Mouse (Mus musculus) gastrocnemius, postnatal 25 days (tissue): Measurements from ENCODE around the gene Fbxo24. TPM values are rescaled to one million over a fixed set of nuclear protein-coding genes. Genes with fewer than 3 reads are reported as not detected.

Experiments used
- DNase-seq: peaks from one replicate; pipeline ENCODE4 v3.0.0; 2022
- total RNA-seq, 2 experiments: library from RNA; stranded (reverse); gene quantifications; 1 replicate in 1 of 2; 2 replicates in 1 of 2; pipeline ENCODE4 v1.2.3; 2021

Gene Fbxo24
- total RNA-seq, 2 experiments from 2014 or later: 0.16 to 0.18 TPM

DNA sequence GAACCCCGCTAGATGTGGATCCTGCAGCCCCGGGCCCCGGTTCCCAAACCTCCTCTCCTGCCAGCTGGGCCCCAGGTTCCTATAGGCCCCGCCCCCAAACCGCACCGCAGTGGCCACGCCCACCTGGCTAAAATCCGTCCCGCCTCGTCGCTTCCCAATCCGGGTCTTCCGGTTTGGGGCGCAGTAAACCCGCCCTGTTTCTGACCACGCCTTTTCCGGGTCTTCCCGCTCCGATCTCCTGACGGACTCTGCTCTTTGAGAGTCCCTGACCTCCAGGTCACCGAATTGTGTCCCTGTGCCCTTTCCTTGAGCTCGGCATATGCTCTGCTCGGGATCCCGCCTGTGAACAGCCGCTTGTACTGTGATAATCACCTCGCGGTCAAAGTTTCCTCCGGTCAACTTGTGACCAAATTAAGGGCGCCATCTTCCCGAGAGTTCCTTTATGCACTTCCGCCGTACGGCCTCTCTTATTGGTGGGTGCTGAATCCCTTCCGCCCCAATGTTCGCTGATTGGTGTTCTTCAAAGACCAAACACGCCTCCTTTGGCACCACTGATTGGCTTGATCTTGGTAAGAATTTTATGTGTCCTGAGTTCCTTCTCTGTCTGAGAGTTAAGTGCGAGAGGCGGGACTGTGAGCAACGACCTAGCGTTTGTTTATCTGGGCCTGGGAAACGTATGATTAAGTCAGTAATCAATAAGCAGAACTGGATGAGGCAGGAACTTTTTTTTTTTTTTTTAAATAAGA is 28.0 kb downstream of the Fbxo24 start, which contains the start of gene Mospd3:
Gene Mospd3, minus strand, starts transcription at position 440 of the 746 bp plus-strand sequence.
- peak; percentile 93 for DNase-seq

DNA sequence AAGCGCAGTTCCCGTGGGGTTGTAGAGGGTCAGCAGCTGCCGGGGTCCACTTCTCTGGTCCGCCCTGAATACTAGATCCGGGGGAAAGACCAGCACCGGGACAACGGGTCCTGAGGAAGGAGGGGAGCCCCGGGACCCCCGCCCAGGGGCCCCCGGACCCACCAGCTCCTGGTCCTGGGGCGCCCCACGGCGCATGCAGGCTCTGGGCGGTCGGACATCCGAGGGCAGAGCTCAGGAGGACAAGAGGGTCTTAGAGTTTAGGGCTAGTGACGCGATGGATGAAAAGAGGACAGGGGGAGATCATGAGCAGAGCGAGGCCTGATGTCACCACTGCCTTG is 28.6 kb downstream of the Fbxo24 start:
- DNase-seq: no peak

DNA sequence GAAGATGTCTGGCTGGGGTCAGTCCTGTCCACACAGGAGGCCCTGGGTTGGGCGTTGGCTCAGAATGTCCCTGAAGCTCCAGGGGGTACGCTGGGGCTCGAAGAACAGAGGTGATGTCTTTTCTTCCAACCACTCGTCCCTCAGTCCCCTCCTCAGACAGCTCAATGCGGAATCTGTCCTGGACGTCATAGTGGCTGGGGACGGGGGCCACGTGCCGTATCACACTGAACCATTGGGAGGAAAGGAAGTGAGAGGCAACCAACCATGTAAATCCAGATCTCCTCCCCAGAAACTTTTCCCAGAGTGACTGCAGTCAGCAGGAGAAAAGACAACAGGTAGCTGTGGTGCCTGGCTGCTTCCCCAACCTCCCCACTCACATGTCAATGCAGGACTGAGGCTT is 29.2 kb downstream of the Fbxo24 start:
- DNase-seq: no peak

DNA sequence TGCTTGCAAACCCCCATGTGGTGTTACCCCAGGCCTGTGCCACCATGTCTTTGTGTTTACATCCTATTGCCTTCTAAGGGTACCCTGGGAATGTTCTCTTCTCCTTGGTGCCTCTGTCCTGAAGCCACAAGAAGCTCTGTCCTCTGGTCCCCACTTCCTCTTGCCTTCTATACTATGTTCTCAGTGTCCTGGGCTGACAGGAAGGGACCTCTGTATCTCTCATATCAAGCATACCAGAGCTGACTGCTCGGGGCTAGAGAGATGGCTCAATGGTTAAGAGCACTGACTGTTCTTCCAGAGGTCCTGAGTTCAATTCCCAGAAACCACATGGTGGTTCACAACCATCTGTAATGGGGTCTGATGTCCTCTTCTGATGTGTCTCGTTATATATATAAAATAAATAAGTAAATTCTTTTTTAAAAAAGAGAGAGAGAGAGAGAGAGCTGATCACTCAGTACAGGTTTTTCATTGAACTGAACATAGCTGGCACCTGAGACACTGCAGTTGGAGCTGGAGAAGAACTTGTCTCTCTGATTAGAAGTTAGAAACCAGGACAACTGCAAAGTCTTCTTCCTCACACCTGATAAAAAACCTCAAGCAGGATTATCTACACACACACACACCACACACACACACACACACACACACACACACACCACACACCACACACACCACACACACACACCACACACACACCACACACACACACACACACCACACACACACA is 30.5 kb downstream of the Fbxo24 start:
- DNase-seq: no peak

DNA sequence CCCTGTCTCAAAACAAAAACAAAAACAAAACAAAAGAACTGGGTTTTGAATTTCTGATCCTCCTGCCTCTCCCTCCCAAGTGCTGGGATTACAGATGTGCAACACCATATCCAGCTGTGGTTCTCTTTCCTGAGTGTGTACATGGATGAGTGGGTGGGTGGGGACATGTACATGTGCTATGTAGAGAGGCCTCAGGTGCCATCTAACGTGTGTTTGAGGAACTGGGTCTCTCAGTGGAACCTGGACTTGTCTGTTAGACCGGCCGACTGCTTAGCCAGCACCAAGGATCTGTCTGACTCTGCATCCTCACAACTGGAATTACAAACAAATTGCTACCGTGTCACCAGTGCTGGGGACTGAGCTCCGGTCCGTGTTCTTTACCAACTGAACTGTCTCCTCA is 31.2 kb downstream of the Fbxo24 start:
- DNase-seq: no peak

DNA sequence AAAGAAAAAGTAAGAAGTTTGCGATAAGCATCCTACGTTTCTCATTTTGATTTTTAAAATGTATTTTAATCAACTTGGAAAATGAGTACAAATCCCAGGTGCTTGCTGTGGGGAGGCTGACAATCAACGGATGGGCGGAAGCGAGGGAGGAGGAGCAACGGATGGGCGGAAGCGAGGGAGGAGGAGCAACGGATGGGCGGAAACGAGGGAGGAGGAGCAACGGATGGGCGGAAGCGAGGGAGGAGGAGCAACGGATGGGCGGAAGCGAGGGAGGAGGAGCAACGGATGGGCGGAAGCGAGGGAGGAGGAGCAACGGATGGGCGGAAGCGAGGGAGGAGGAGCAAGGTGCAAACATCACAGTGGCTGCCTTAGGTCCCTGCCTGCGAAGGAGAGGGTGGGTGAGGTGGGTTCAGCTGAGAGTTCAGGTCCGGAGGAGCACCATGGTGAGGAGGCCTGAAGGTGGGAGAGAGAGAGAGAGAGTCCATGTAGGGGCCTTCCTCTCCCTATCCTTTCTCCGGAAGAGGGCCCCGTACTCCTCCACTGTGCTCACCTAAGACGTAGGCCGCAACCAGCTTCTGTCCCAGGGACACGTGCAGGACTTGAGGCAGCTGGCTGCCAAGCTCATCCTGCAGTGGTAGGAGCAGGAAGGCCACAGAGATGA is 32.1 kb downstream of the Fbxo24 start:
- no peak for DNase-seq

DNA sequence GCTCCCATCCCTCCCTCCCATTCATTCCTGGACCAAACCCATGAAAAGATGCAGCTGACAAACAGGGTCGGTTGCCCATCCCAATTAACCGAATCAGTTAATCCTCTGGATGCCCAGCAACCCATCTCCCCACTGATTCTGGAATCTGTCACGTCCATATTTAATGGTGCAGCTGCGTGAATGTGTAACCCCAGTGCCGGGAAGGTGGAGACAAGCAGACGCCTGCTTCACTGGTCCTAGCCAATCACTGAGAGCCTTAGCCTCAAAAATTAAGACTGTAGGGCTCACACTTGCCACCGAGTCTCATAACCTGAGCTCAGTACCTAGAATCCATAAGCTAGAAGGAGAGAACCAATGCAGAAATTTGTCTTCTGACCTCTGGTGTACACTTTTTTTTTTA is 32.9 kb downstream of the Fbxo24 start:
- no peak for DNase-seq

DNA sequence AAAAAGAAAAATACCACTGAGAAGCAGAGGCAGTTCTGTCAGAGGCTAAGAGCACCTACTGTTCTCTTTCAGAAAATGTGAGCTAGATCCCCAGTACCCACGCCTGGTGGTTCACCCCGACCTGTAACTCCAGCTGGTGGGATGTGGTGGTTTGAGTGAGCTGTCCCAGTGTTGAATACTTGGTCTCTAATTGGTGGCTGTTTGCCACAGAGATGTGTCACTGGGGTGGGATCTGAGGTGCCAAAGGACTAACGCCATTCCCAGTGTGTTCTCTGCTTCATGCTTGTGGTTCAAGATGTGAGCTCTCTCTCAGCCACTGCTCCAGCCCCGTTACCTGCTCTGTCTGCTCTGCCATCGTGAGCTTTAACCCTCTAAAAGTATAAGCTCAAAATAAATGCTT is 38.3 kb downstream of the Fbxo24 start:
- DNase-seq: no peak

DNA sequence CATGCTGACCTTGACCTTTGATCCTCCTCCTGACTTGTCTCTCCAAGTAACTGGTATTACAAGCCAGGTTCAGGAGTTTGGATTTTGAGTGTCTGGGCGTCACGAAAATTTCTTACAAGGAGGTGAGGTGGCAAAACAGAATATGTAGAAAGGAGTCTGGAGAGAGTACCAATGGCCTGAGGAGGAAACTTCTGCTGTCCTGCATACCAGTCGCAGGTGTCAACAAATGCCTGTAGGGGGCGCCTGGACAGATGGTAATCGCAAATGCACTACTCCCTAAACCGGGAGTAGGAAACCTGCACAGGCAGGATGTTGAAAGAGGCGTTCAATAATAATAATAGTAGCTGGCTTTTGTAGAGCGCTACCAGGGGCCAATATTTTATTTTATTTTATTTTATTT is 43.8 kb downstream of the Fbxo24 start:
- no peak for DNase-seq

DNA sequence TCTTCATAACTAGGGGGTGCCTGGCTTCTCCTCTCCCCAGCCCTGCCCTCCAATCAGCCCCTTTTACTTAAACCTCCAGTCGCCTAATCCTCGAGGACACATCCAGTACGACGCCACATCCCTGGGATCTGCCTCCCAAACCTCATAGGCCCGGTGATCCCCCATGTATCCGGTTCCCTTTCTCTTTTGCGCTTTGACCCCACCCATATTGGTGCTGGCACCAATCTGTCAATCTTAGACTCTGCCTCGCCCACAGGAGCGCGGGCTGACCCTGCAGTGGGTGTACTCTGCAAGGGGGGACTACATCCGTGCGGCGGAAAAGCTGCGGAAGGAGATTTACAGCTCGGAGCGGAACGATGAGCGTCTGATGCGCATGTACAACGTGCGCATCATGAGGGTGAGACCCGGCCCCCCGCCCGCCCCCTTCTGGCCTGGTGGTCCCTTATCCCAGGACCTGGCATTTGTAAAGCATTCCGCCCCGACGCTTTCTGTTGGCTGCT is 45.1 kb downstream of the Fbxo24 start:
- no peak for DNase-seq

DNA sequence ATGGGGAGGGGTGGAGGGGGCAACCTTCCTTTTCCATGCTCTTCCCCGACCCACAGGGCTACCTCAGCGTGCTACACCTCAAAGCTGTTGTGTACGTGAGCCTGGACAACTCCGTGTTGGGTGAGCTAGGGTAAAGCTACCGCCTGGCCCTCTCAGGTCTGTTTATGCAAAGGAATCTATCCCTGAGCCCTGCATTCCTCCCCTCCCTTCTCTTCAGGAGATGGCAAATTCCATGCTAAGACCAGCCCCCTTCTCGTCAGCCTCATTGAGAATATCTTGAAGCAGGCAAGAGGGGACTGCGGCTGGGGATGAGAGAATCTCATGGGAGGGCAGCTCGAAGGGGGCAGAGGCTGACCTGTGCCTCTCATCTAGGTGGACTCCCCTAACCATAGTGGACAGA is 46.1 kb downstream of the Fbxo24 start:
- no peak for DNase-seq

DNA sequence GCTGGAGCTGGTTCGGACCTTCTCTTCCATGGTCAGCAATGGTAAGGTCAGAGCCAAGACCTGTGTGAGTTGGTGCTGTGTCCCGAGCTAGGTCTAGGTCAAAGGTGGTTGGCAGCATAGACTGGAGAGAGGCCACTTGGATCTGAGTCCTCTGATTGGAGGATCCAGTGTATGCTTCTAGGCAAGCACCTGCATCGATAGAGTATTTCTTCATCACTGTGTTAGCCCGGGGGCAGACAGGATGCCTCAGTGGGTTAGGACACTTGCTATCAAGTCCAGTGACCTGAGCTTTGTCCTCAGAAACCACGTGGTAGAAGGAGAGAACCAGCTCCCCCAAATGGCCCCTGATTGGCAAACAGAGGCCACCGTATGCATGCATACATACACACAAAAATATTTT is 48.6 kb downstream of the Fbxo24 start:
- no peak for DNase-seq

DNA sequence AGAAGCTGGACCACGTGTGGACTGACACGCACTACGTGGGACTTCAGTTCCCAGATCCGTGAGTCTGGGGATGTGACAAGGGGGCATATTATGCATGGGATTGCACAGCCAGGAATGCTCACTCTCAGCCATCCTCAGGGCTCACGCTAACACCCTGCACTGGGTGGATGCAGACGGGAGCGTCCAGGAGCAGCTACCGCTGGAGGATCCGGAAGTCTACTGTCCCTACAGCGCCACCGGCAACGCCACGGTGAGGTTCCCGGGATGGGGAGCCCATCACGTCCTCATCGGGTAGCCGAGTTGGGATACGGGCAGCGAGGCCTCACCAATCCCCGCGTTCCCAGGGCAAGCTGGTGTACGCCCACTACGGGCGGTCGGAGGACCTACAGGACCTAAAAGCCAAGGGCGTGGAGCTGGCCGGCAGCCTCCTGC is 54.3 kb downstream of the Fbxo24 start:
- no peak for DNase-seq

DNA sequence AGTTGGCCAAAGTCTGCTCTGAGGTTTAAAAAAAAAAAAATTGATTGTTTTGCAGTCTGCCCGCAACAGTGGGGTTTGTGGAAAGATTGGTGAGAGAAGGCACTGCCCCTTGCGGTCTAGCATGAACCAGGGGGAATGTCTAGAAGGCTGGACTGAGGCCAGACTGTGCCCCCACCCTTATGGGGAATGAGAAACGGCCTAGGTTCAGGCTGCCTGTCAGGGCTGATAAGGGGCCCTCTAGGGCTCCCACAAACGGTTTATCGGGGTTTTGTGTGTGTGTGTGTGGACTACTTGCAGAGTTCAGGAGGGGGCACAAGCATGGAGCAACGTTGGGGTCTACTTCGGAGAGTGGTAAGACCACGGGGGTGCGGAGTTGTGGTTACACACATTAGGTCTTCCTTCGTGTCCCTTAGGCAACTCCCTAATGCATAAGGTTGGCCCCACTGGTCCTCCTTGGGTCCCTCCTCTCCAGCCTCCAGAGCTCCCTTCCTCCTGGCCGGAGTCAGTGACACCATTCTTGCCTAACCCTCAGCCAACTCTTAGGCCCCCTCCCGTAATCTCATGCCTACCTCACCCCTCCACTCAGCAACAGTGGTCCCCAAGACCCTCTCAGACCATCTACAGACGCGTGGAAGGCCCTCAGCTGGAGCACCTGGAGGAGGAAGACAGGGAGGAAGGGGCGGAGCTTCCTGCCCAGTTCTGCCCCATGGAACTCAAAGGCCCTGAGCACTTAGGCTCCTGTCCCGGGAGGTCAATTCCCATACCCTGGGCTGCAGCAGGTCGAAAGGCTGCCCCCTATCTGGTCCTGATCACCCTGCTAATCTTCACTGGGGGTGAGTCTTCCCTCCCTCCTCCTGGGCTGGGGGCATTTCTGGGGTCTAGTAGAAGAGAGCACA is 57.9 kb downstream of the Fbxo24 start:
- DNase-seq: no peak

DNA sequence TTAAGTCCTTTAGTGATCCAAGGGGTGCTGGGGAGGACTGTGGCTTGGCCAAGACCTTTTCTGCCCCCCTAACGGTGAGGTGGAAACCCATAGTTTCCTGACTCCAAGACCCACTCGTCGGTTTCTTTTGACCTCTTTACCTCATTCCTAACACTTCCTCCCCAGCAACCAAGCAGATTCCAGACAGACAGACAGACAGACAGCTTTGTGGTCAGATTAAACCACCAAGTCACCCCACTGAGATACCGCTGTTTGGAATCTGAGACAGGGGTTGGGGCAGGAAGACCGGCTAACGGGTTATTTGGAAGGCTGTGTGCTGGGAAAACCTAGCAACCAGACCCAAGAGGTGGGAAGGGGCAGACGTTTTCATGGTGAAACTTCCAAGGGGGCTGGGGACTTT is 58.6 kb downstream of the Fbxo24 start:
- no peak for DNase-seq

DNA sequence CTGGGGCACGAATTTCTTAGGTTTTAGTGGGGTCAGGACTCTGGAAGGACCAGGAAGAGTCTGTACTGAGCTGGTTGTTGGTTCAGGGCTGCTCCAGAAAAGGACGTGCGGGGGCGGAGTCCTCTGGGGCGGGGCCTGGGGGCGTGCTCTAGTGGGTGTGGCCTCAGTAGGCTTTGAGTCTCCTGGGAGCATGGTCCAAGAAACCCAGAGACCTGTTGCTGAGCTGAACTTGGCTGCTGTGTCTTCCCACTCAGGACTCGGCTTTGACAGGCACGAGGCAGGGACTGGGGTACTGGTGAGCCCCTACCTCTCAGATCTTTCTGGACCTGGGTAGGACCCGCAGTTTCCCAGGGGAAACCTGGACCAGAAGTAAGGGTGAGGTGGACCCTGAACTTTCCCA is 59.1 kb downstream of the Fbxo24 start, which contains the start of gene Tfr2:
Gene Tfr2, plus strand, starts transcription at position 176 of the 400 bp plus-strand sequence.
- DNase-seq: no peak

DNA sequence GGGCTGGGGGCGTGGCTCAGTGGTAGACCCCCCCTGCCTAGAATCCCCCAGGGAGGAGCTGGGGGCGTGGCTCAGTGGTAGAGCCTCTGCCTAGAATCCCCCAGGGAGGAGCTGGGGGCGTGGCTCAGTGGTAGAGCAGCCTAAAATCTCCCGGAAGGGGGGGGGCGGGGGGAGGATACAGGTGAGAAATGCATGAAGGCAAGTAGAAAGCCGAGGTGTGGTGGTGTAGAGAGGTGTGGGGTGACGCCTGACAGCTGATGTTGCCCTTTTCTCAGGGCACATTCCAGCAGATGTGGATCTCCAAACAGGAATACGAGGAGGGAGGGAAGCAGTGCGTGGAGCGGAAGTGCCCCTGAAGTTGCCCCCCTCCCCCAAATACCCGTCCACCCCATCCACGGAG is 59.8 kb downstream of the Fbxo24 start:
- no peak for DNase-seq

DNA sequence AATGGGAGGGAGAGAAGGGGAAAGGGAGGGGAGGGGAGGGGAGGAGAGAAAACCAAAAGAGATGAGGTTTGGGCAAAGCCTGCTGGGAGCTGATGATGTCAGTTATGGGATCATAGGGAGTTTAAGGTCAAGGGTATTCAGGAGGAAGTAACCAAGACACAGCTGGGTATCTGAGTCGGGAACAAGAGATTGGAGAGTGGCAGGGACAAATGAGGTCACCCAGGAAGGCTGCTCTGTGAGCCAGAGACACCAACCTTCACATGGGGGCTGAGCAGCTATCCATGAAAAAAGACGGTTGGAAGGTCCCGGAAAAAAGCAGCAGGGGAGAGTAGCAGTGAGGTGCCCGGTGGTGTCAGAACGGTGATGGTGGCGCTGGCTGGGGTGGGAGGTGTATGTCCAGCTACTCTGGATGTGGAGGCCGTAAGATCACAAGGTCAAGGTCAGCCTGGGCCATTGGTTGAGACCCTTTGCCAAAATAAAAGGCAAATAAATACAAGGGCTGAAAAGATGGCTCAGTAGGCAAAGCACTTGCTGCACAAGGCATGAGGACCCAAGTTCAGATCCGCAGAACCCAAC is 60.5 kb downstream of the Fbxo24 start:
- no peak for DNase-seq

DNA sequence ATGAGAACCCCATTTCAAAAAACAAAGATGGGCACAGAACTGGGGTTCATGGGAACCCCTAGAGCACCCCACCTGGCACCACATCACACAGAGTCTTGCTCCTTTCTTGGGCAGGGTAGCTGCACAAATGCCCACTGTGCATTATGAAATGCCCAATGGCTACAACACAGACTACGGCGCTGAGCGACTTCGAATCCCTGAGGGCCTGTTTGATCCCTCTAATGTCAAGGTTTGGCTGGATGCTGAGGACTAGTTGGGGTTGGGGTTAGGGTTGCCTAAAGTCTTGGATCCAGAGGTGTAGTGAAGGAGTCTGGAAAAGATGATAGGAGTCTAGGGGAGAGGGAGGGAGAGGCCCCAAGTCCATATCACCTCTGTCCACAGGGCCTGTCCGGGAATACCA is 62.4 kb downstream of the Fbxo24 start:
- no peak for DNase-seq

DNA sequence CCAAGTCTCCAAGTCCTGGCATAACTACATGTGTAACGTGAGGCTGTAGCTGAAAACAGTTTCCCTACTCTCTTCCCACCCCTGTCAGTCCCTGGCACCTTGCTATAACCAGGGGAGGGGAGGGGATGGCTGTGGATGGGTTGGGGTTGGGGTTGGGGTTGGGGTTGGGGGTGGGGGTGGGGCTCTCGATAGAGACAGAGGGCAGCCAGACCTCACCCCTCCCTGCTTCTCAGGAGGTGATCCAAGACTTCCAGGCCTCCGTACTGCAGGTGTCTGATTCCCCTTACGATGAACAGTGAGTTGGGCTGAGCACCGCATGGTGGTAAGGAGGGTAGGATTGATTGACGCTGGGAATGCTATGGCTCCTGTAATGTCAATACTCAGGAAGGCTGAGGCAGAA is 63.1 kb downstream of the Fbxo24 start:
- DNase-seq: no peak

DNA sequence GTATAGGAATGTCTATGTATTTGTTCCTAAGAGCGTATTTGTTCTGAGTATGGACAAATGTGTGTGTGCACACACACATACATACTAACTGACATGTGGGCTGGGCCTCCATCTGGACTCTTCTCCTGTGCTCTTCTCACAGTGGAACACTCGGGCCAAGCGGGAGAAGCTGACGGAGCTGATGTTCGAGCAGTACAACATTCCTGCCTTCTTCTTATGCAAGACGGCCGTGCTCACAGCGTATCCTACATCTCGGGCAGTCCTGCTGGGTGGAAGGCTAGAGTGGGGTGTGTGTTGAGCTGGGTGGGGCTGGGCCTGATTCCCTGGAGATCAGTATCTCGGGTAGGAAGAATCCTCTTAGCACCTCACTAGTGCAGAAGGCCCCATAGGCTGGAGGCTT is 65.8 kb downstream of the Fbxo24 start:
- DNase-seq: no peak
